Mouse (Mus musculus) thymus, postnatal 14 days (tissue): ENCODE measurements around the gene Zcchc12.

Experiments
- DNase-seq: peaks from one replicate; pipeline ENCODE4 v3.0.0; 2021

Gene Zcchc12

DNA sequence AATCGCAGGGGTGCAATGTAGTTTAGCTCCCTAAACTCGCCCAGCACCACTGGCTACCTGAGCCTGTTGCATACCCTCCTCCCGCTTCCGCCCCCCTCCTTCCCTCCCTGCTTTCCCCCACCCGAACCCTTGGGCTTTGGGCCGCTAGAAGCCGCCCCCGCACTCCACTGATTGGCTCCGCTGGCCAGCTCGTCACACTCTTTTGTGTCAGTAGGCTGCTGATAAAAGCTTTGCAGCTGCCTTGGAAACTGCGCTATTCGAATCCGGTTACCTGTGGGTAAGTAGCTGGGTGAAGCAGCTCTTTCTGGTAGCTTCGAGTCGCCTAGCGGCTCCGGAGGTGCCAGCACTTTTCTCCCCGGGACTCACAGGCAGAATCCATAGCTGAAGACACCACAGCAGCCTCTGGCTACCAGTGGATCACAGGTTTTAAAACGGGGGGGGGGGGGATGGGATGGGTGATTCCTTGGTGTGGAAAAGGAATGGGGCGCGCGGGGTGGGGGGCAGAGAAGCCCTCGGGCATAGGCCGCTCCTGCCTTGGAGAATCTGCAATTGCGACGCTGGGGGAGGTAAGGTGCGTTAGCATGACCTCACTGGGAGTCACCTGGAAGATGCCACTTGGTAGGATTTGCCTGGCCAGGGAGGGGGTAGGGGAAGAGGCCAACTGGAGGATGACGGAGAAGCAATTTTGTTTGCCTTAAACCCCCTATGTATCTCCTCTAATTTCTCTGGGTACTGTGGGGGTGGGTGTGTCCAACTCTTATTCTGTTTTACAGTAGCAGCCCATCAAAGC is at the start of gene Zcchc12:
Zcchc12 (plus strand) TSS at position 169 of the 790 bp plus-strand sequence.
- peak; percentile 70 for DNase-seq

DNA sequence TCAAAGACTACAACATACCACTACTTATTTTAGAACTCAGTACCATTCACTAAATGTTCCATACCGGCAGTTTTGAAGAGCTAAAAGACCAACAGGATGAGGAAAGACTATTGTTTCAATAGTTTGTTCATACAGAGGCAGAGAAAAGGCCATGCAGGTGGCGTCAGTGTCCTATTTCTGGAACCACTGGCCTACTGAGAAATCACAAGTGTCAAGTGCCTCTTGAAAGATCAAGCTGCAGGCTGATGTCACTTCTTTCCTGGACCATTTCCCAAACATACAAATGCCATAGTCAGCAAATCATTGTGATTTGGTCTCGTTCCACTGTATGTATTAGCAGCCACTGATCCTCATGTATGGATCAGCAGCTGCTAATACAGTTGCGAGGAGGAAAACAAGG is 49.0 kb upstream of the Zcchc12 start:
- DNase-seq: no peak

DNA sequence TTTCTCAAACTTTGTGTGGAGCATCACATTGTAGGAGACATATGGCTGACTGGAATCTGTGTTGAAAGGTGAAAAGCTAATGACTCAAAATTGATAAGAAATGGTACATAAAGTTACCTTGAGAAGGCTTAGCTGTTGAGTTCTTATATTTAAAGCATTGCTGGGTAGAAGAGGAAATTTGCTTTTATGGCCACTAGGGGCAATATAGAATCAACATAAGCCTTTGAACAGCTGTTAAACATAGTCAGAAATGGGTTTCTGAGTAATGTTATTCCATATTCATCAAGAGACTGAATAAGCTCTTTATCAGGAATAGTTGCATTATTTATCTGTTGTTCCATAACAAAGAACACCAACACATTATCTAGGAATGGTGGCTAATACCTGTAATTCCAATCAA is 45.6 kb upstream of the Zcchc12 start:
- no peak for DNase-seq

DNA sequence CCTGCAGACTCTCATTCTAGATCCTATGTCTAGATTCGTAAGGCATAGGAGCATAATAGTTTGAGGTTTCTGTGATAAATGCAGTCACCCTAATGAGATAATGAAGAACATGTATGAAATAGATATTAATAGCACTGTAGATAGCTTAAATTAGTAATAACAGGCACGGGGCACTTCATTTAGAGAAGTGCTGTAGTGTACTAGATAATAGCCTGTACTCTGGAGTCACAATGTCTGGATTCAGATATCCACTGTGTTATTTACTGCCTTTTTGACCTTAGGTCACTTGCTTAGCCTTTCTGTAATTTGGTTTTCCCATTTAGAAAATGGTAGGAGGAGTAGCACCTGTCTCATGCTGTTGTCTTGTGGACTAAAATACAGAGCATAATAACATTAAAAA is 39.0 kb upstream of the Zcchc12 start:
- DNase-seq: no peak

DNA sequence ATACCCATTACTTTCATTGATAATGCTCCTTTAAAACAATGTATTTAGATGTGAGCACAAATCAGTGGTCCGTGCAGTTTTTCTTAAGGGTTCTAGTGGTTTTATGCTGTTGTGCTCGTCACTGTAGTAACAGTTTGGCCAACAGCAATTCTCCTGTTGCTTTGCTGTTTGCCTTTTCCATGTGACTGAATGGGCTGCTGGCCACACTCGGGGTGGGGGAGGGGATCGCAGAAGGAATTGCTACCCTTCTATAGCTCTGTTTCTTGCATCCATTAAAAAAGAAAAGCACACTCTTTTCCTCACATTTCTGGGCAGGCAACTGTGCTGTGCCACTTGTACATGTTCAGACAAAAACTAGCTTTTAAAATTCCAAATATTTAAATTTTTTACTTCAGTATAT is 34.1 kb upstream of the Zcchc12 start:
- DNase-seq: no peak

DNA sequence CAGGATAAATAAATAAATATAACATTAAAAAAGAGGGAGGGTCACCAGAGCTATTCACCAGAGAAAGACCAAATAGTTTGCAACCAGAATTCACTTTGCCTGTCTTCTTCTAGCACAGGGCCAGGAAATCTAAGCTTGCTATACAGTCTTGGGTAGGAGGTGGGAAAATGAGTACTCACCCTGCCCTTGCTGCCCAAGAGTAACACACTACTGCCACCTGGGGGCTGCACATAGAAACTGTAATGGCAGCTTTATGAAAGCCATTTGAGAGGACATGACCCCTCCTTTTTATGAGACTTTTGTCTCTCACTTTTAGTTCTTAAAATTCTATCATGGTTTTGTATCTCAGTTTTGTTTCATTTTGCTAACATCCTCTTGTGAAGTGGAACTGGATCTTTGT is 12.1 kb upstream of the Zcchc12 start:
- DNase-seq: peak; percentile 51

DNA sequence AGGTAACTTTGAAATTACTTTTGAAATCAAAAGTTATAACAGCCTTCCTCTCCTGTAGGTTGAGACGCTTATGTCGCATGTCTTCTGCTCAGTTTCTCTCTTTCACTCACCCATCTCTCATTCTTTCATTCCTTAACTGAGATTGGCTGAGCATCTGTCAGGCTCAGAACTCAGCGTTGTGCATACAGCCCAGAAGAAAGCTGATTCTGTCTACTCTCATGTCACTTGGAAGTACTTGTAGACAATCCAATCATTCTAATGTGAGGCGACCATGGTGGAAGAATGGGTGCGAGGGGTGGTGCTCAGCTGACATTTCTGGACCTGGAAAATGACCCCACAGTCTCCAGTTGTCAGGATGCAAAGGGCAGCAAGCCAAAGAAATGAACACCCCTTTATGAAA is 9.7 kb upstream of the Zcchc12 start:
- no peak for DNase-seq

DNA sequence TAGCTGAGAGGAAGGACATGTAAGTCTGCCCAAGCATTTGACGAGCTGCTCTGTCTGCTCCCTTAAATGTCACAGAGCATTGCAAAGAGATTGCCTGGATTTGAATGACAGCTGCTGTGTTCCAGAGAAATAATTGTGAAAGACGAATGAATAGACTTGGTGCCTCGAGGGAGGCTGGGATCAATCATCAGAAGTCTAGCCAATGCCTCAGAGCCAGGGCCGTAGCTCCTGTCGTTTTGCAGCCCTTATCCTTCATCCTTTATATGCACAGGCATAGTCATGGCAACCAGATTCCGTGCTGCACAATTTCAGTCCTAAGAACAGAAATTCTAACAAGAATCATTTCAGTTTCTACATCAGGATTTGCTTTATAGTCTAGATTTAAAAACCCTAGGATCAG is 9.3 kb upstream of the Zcchc12 start:
- no peak for DNase-seq

DNA sequence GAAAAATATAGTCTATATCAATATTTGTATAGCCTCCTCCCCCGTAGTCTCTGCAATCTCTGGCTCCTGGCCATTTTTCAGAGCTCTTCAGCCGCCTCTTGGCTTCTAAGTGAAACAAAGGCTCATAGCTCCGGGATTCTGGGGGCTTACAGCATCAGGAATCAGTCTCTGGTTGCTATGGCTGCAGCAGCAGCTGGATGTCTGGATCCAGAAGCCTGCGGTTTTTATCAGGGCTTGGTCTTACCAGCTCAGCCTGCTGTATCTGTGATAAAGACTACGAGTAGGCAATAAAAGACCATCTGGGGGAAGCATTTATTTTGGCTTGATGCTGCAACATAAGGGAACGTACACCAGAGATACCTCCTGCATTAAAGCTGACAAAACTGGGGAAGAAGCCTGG is 1.8 kb upstream of the Zcchc12 start:
- DNase-seq: no peak

DNA sequence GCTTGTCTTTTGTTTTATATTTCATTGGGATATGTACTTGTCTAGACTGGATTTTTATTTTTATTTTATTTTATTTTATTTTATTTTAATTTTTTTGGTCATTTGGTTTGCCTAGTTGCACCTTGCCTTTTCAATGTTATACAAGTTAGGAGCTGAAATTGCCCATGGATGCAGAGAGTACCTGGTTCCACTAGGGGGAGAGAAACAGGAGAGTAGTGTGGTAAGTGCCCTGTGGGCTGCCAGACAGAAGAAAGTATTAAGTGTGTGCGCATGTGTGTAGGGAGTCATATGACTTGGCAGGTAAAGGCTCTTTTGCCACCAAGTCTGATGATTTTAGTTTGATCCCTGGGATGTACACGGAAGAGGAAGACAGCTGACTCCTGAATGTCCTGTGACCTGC is 13.8 kb downstream of the Zcchc12 start:
- no peak for DNase-seq

DNA sequence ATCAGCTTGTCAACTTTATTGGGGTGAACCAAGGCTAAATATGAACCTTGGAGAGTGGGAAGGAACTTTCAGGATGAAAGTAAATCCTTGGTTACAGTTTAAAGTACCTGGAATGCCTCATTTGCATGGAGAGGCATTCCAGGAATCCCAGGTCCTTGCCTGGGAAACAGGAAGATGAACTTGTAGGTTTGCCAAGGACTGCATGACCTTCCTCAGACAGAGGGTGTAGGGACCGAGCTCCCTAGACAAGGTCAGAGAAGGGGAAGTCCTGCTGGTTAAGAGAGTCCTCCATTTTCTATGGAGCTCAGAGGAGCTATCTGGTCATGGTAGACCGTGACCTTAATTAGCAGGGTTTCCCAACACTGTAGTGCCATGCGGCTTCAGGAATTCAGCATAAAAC is 15.5 kb downstream of the Zcchc12 start:
- no peak for DNase-seq

DNA sequence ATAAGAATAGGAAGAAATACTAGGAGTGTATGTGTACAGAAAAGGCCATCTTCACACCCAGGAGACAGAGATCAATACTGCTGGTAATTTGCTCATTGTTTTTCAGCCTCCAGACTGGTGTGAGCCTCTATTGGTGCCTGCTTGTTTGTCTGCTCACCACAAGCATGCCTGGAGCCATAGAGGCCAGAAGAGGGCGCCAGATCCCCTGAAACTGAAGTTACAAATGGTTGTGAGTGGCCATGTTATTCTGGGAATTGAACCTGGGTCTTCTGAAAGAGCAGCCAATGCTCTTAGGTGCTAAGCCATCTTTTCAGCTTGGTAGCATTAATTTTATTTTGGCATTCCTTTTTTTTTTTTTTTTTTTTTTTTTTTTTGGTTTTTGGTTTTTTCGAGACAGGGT is 25.7 kb downstream of the Zcchc12 start:
- DNase-seq: peak; percentile 20

DNA sequence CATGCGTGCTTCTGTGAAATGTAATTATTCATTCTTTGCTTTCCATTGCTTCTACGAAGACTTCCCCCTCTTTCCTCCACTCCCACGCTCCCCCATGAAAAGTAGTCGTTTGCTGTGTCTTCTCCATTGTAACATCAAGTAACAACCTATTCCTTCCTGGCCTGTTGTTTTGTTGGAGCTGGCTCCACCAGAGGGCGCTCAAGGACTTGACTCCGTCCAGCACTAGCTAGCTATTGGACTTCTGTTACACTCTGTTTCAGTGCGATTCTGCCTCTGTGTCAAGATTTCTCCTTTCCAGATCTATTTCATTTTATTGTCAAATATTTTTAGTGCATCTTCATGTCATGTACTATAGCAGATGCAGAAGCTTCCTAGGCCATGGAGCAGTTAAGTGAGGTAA is 30.1 kb downstream of the Zcchc12 start:
- peak; percentile 72 for DNase-seq

DNA sequence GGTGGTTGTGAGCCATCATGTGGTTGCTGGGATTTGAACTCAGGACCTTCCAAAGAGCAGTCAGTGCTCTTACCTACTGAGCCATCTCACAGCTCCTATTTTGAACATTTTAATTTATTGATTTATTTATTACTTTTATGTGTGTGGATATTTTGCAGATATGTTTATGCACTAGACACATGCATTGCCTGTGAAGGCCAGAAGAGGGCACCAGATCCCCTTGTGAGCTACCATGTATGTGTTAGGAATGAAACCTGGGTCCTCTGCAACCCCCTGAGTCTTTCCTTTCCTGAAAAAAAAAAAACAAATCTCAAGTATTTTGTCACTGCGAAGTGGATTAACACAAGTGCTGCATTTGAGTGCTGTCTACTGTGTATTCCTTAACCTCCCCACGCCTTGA is 30.9 kb downstream of the Zcchc12 start:
- peak; percentile 44 for DNase-seq

DNA sequence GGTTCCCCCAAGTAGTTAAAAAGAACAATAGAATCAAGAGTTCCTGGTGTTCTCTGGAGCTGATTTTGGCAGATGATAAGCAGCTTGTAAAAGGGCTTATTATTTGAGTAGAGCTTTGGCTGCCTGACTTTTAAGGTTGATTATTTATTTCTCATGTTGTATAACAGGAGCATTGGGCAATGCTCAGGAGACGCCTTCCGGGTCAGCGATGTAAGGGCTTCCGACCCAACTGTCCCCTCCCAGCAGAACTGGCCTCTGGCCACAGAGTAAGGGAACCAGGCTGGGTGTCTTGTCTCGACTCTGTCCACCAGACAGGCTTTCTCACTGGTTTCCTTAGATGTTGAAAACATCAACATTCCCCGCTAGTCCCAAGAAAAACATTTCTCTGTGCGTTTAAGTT is 33.2 kb downstream of the Zcchc12 start:
- DNase-seq: no peak

DNA sequence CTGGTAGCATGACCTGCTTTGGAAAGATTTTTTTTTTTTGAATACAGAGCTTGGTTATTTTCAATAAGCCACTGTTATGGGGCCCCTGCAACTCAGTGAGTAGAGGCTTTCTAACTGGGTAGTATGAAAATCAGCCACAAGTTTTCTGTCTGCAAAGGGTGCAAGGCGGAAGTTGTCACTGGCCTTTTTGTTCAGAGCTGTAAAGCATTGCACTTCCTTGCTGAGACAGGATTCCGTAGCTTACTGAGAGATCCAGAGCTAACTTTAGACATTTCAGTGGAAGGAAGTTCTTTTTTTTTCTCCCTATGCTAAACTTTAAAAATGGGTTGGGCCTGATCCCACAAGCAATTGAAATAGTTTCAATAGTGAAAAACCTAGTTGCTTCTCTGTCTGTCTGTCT is 33.6 kb downstream of the Zcchc12 start:
- DNase-seq: no peak

DNA sequence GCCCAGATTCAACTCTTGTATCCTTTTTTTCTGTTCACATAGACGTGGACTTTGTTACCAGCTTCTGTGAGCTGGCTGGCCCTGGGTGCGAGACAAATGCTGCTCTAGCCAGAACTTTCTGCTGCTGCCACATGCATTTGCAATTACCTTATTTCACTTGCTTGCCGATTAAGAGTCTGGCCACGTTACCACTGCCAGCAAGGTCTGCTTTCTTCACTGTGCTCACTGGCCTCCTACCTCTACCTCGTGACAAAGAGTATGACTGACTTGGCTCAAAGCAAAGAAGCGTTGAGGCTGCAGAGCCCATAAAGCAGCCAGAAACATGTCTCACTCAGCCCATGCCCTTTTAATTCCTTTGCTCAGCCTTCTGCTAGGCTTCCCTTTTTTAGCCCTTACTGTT is 39.9 kb downstream of the Zcchc12 start:
- DNase-seq: no peak
